Mouse (Mus musculus): ENCODE results near the gene P2rx3. TPM values are rescaled to one million over a fixed set of nuclear protein-coding genes. Genes with fewer than 3 reads are reported as not detected.

The P2rx3 gene
- polyA plus RNA-seq, 1 experiment from 2014 or later = 6.2 TPM

DNA sequence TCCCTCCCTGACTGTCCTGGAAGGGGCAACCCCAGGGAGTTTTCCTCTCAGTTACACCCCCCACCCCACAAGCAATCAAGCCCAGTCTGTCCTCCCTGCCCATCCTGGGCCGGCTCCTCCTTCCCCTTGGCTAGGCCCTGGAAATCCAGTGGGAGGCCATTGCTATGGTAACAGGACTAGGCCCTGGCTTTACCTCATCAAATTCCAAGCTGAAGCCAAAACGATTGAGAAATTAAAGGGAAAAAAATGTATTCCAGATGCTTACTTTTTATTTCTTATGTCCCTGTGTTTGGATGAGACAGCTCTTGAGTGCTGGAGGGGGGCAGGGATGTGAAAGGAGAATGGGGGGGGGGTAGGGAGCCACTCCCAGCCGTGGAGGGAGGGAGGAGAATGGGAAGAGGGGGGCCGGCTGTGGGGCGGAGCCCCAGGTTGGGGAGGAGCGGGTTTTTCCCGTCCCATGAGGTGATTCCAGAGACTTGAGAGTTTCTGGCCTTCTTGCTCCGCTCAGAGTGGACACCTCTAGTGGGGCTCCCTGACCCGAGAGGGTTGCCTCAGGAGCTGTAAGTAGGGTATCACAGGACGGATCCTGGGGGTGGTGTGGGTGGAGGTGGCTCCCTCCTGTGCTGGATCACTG lies 12.9 kb upstream of the P2rx3 start:
- peak; percentile 46 for ATAC-seq (replicated peaks; ENCODE audit: insufficient number of reproducible peaks, low FRiP score, low TSS enrichment, low read depth)
- peak; percentile 84 for DNase-seq (ENCODE audit: low spot score)
- H3K4me3 ChIP-seq (ENCODE audit: low read depth, low read length) = peak overlapping the region; percentile 20
- H3K36me3 ChIP-seq (replicated peaks; ENCODE audit: control insufficient read depth, insufficient read depth, low read depth, low read length) = peaks cover 15% of the 10 kb centered on the region
- WGBS = 3% methylated on average over 9 of the region's 10 CpGs
- peak overlapping the region; percentile 32 for H3K4me2 ChIP-seq (ENCODE audit: low read depth, low read length)
- peaks cover 6% of the 10 kb centered on the region for H3K4me1 ChIP-seq (ENCODE audit: control insufficient read depth, insufficient read depth, low read length)
- peak overlapping the region; percentile 2 for H3K9ac ChIP-seq (replicated peaks; ENCODE audit: low read length)
- H3K27ac ChIP-seq (replicated peaks; ENCODE audit: low read depth, low read length) = peak overlapping the region; percentile 60
- H3K27me3 ChIP-seq (ENCODE audit: control insufficient read depth, insufficient read depth, low read length) = no peaks in the 10 kb centered on the region
- H3K9me3 ChIP-seq (replicated peaks; ENCODE audit: control insufficient read depth, low read length) = no peaks in the 10 kb centered on the region

DNA sequence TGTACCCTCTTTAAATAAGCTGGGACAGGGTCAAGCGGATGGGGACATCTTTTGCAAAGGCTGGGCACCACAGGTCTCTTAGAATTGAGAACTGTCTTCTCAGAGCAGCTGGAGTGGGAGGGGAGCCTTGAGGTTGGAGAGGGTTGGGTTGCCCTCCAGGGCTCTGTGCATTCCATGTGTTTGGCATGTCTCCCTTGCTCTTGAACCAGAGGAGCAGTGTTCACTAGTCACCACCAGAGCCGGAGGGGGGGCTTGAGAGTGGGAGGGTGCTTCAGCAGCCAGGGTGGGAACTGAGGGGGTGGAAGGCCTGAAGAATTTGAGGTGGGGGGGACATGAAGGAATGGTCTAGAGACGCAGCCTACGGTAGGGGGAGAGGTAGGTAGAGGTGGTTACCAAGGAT lies 12.0 kb upstream of the P2rx3 start:
- WGBS = 68% methylated on average over 4 of the region's 4 CpGs
- Histone ChIP-seq H3K4me1 (ENCODE audit: control insufficient read depth, insufficient read depth, low read length) (peaks cover 6% of the 10 kb centered on the region), H3K27ac (replicated peaks; ENCODE audit: low read depth, low read length) (peak overlapping the region; percentile 60; the same call in 1 of the 2 replicates)

DNA sequence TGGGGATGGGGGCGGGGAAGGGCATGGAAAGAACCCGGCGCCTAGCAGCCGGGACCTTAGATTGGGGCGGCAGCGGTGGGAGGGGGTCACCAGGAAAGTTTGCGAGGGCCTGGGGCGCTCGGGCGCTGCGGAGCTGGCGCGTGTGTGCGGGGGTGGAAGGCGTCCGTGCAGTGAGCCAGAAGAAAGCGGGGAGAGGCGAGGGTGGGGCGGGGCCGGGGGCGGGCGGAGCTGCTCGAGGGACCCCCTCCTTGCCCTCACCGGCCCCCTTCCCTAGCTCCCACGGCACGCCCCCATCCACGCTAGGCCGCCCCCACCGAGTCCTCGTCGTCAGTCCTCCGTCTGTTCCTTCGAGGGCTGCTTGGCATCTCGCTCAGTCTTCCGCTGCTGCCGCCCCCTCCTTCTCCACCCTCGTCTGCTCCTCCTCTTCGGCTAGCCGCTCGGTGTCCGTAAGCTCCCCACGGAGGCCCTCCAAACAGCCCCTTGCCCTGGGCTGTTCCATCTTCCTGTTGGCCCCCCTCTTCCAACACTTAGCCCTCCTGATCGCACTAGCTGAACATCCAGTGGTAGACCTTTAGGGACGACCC lies 11.0 kb upstream of the P2rx3 start:
- H3K4me2 ChIP-seq (ENCODE audit: low read depth, low read length) = peak overlapping the region; percentile 69
- no peaks in the 10 kb centered on the region for H3K27me3 ChIP-seq (ENCODE audit: control insufficient read depth, insufficient read depth, low read length)
- H3K27ac ChIP-seq (replicated peaks; ENCODE audit: low read depth, low read length) = peak overlapping the region; percentile 90
- H3K9ac ChIP-seq (replicated peaks; ENCODE audit: low read length) = peak overlapping the region; percentile 67
- ATAC-seq (replicated peaks; ENCODE audit: insufficient number of reproducible peaks, low FRiP score, low TSS enrichment, low read depth) (peak; percentile 68), DNase-seq (ENCODE audit: low spot score) (peak; percentile 65)
- under 1% methylated on average over 25 of the region's 44 CpGs for WGBS
- H3K36me3 ChIP-seq (replicated peaks; ENCODE audit: control insufficient read depth, insufficient read depth, low read depth, low read length) = peaks cover 18% of the 10 kb centered on the region
- peak overlapping the region; percentile 68 for H3K4me3 ChIP-seq (ENCODE audit: low read depth, low read length)
- H3K4me1 ChIP-seq (ENCODE audit: control insufficient read depth, insufficient read depth, low read length) = peaks cover 6% of the 10 kb centered on the region
- no peaks in the 10 kb centered on the region for H3K9me3 ChIP-seq (replicated peaks; ENCODE audit: control insufficient read depth, low read length)

More for the DNA sequence above, 12.0 kb upstream of the P2rx3 start:
- H3K9ac ChIP-seq (replicated peaks; ENCODE audit: low read length) = no peak overlapping the region
- ATAC-seq (replicated peaks; ENCODE audit: insufficient number of reproducible peaks, low FRiP score, low TSS enrichment, low read depth) (no peak), DNase-seq (ENCODE audit: low spot score) (no peak)
- H3K9me3 ChIP-seq (replicated peaks; ENCODE audit: control insufficient read depth, low read length) = no peaks in the 10 kb centered on the region
- 0 out of 2 replicates have a peak overlapping the region, but pooled peaks have one; percentile 7 for H3K4me3 ChIP-seq (ENCODE audit: low read depth, low read length)
- H3K27me3 ChIP-seq (ENCODE audit: control insufficient read depth, insufficient read depth, low read length) = no peaks in the 10 kb centered on the region
- H3K36me3 ChIP-seq (replicated peaks; ENCODE audit: control insufficient read depth, insufficient read depth, low read depth, low read length) = peaks cover 15% of the 10 kb centered on the region
- H3K4me2 ChIP-seq (ENCODE audit: low read depth, low read length) = peak overlapping the region; percentile 42

DNA sequence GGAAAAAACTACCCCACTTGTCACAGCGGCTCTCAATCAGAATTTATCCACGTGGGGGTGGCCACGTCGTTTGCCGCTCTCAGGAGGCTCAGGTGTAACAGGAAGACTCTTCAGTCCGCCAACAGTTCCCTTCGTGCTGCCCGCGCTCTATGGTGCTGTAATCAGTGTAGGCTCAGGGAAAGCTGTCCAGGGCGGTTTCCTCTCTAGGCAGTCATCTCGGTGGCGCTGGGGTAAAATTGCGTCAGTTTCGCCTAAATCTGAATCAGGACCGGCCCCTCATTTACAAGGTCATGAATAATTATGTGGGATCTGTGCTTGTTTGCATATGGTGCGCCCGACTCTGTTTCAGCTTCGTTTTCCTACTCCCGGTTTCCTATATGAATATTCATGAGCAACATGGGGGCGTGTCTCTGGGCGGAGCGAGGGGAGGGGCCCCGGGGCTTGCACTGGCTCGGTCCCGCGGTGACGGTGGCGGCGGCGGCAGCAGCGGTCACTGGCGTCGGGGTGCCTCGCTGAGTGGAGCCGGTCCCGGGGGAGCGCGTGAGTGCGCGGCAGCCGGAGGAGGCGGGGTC lies 10.4 kb upstream of the P2rx3 start, which contains the start of gene Tnks1bp1:
Tnks1bp1 (plus strand) TSS at position 427 of the 572 bp plus-strand sequence.
- ATAC-seq (replicated peaks; ENCODE audit: insufficient number of reproducible peaks, low FRiP score, low TSS enrichment, low read depth) = peak; percentile 73
- Histone ChIP-seq H3K9me3 (replicated peaks; ENCODE audit: control insufficient read depth, low read length) (no peaks in the 10 kb centered on the region), H3K9ac (replicated peaks; ENCODE audit: low read length) (peak within 1 kb of the TSS; percentile 67), H3K4me3 (ENCODE audit: low read depth, low read length) (peak within 1 kb of the TSS; percentile 68), H3K4me1 (ENCODE audit: control insufficient read depth, insufficient read depth, low read length) (peaks cover 6% of the 10 kb centered on the region), H3K4me2 (ENCODE audit: low read depth, low read length) (peak within 1 kb of the TSS; percentile 69), H3K36me3 (replicated peaks; ENCODE audit: control insufficient read depth, insufficient read depth, low read depth, low read length) (peaks cover 18% of the 10 kb centered on the region), H3K27ac (replicated peaks; ENCODE audit: low read depth, low read length) (peak within 1 kb of the TSS; percentile 90), H3K27me3 (ENCODE audit: control insufficient read depth, insufficient read depth, low read length) (no peaks in the 10 kb centered on the region)
- under 1% methylated on average over 41 of the region's 42 CpGs for WGBS
- DNase-seq (ENCODE audit: low spot score) = peak; percentile 95

DNA sequence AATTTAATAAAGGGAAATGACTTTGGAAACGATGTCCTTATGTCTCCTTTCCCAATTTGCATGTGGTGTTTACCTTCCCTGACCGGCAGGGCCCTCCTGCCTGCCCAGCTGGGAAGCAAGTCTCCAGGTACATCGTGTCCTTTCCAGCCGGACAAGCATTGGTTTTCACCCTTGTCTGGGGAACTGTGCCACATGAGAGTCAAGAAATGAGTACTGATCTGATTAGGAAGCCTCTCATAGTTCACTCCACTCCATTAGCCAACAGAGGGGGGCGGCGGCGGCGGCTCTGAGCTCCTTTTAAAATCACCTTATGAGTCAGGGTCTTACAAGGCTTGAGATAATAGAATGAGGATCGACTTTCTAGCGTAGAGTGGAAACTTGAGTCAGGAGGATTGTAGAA lies 9.8 kb upstream of the P2rx3 start:
- Histone ChIP-seq H3K9me3 (replicated peaks; ENCODE audit: control insufficient read depth, low read length) (no peaks in the 10 kb centered on the region), H3K9ac (replicated peaks; ENCODE audit: low read length) (0 out of 2 replicates have a peak overlapping the region, but pooled peaks have one; percentile 1), H3K4me2 (ENCODE audit: low read depth, low read length) (peak overlapping the region; percentile 38), H3K36me3 (replicated peaks; ENCODE audit: control insufficient read depth, insufficient read depth, low read depth, low read length) (peaks cover 19% of the 10 kb centered on the region), H3K27me3 (ENCODE audit: control insufficient read depth, insufficient read depth, low read length) (no peaks in the 10 kb centered on the region), H3K4me1 (ENCODE audit: control insufficient read depth, insufficient read depth, low read length) (peaks cover 6% of the 10 kb centered on the region), H3K4me3 (ENCODE audit: low read depth, low read length) (peak overlapping the region; percentile 68), H3K27ac (replicated peaks; ENCODE audit: low read depth, low read length) (no peak overlapping the region)
- ATAC-seq (replicated peaks; ENCODE audit: insufficient number of reproducible peaks, low FRiP score, low TSS enrichment, low read depth) (no peak), DNase-seq (ENCODE audit: low spot score) (no peak)
- WGBS = 54% methylated on average over 10 of the region's 10 CpGs

DNA sequence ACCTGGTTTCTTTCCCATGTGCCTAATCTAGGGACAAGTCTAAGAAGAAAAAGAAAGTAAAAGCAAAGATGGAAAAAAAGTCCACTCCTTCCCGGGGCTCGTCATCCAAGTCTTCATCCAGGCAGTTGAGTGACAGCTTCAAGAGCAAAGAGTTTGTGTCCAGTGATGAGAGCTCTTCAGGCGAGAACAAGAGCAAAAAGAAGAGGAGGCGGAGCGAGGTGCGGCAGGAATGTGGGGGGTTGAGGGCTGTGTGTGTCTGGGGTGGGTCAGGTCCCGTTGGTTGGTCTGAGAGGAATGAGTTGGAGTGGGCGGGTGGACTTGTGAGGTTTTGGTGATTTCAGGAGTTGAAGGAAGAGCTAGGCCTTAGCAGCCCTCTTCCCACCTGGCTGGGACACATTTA lies 9.0 kb upstream of the P2rx3 start:
- Histone ChIP-seq H3K4me2 (ENCODE audit: low read depth, low read length) (no peak overlapping the region), H3K27ac (replicated peaks; ENCODE audit: low read depth, low read length) (no peak overlapping the region), H3K4me1 (ENCODE audit: control insufficient read depth, insufficient read depth, low read length) (peaks cover 6% of the 10 kb centered on the region), H3K9me3 (replicated peaks; ENCODE audit: control insufficient read depth, low read length) (no peaks in the 10 kb centered on the region), H3K27me3 (ENCODE audit: control insufficient read depth, insufficient read depth, low read length) (no peaks in the 10 kb centered on the region), H3K36me3 (replicated peaks; ENCODE audit: control insufficient read depth, insufficient read depth, low read depth, low read length) (peaks cover 21% of the 10 kb centered on the region), H3K4me3 (ENCODE audit: low read depth, low read length) (no peak overlapping the region), H3K9ac (replicated peaks; ENCODE audit: low read length) (no peak overlapping the region)
- WGBS = 84% methylated on average over 8 of the region's 8 CpGs
- ATAC-seq (replicated peaks; ENCODE audit: insufficient number of reproducible peaks, low FRiP score, low TSS enrichment, low read depth) = no peak
- DNase-seq (ENCODE audit: low spot score) = no peak

DNA sequence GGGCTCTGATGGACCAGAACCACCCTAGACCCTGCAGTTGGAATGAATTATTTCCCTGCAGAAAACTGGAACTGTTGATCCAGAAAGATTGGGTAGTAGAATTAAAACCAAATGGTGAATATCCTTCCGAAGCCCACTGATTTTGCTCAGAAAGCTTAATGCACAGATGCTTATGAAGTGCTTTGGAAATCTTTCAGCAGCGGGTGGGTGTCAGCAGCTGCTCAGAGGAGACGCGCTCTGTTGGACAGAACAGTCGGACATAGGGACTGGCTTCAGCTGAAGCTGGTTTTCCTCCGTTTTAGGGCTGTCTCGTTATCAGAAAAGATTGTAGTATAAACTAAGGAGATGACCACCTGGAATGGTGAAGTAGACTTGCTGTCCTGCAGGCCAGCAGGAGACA lies 6.4 kb upstream of the P2rx3 start:
- H3K4me1 ChIP-seq (ENCODE audit: control insufficient read depth, insufficient read depth, low read length) = peaks cover 3% of the 10 kb centered on the region; the same call in 1 of the 2 replicates
- no peak for ATAC-seq (replicated peaks; ENCODE audit: insufficient number of reproducible peaks, low FRiP score, low TSS enrichment, low read depth)
- peaks cover 34% of the 10 kb centered on the region for H3K36me3 ChIP-seq (replicated peaks; ENCODE audit: control insufficient read depth, insufficient read depth, low read depth, low read length)
- no peak for DNase-seq (ENCODE audit: low spot score)
- 92% methylated on average over 7 of the region's 7 CpGs for WGBS
- H3K9me3 ChIP-seq (replicated peaks; ENCODE audit: control insufficient read depth, low read length) = no peaks in the 10 kb centered on the region
- no peak overlapping the region for H3K4me3 ChIP-seq (ENCODE audit: low read depth, low read length)
- no peak overlapping the region for H3K27ac ChIP-seq (replicated peaks; ENCODE audit: low read depth, low read length)
- H3K4me2 ChIP-seq (ENCODE audit: low read depth, low read length) = no peak overlapping the region
- H3K27me3 ChIP-seq (ENCODE audit: control insufficient read depth, insufficient read depth, low read length) = no peaks in the 10 kb centered on the region
- no peak overlapping the region for H3K9ac ChIP-seq (replicated peaks; ENCODE audit: low read length)

DNA sequence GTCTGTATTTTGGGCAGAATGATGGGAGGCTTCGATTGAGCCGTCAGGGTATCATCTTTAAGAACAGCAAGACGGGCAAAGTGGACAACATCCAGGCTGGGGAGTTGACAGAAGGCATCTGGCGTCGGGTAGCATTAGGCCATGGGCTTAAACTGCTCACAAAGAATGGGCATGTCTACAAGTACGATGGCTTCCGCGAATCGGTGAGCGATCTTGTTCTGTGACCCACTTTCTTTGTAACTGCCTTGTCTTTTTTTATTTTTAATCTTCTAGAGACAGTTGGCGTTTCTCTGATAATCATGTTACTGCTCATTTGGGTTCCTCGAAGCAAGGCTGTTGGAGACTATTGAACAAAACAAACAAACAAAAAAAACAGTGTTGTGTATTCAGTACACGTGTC lies 1.1 kb upstream of the P2rx3 start:
- Histone ChIP-seq H3K27ac (replicated peaks; ENCODE audit: low read depth, low read length) (no peak overlapping the region), H3K9ac (replicated peaks; ENCODE audit: low read length) (peak overlapping the region; percentile 81), H3K9me3 (replicated peaks; ENCODE audit: control insufficient read depth, low read length) (no peaks in the 10 kb centered on the region), H3K4me1 (ENCODE audit: control insufficient read depth, insufficient read depth, low read length) (no peaks in the 10 kb centered on the region), H3K4me3 (ENCODE audit: low read depth, low read length) (peak overlapping the region; percentile 57), H3K36me3 (replicated peaks; ENCODE audit: control insufficient read depth, insufficient read depth, low read depth, low read length) (peaks cover 25% of the 10 kb centered on the region), H3K27me3 (ENCODE audit: control insufficient read depth, insufficient read depth, low read length) (no peaks in the 10 kb centered on the region), H3K4me2 (ENCODE audit: low read depth, low read length) (peak overlapping the region; percentile 84)
- WGBS = 81% methylated on average over 13 of the region's 13 CpGs
- DNase-seq (ENCODE audit: low spot score) = no peak
- ATAC-seq (replicated peaks; ENCODE audit: insufficient number of reproducible peaks, low FRiP score, low TSS enrichment, low read depth) = no peak
